Mouse (Mus musculus) lung, postnatal 25 days (tissue): Measurements from ENCODE around the gene Gm5168.
"Not testable (repeated sequence)": the region's sequence is repeated elsewhere in the genome, so short reads cannot be mapped to it uniquely, and the experiment has no call there.

ENCODE experiments used
- DNase-seq: peaks from one replicate; pipeline ENCODE4 v3.0.0; 2022; ENCODE audit warnings: low spot score

Gene Gm5168

DNA sequence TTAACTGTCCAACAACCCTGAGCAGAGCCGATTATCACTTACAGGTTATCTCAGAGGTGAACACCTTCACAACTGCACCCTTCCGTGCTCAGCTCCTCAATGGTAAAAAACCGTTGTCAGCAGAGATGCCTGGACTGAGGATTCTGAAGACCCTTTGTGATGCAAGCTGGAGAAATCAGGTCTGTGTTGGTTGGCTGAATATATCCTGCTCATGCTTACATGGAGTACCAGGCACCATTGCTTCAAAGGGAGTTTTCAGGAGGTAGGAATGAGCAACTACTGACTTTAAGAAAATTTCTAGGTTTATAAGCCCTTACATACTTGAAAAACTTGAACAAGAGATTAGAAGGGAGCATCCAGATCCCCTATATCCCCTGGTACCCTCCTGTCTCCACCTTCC lies at the start of gene Gm5168:
Gene Gm5168 (minus strand): TSS at position 101 of the 400 bp plus-strand sequence.
- DNase-seq: not testable (repeated sequence)
